Mouse (Mus musculus) embryonic facial prominence, embryonic 11.5 days (tissue): Measurements from ENCODE around the gene Depdc5. TPM values are rescaled to one million over a fixed set of nuclear protein-coding genes. Genes with fewer than 3 reads are reported as not detected.

Experiments
- ATAC-seq: fragments of 200-750 bp; cut with Nextera tagmentation; replicated peaks from 2 replicates; pipeline ENCODE4 v1.8.0; 2017; ENCODE audit warnings: low read depth; ENCODE audit not compliant: insufficient number of reproducible peaks, low FRiP score, low TSS enrichment
- DNase-seq: peaks from one replicate; pipeline ENCODE4 v3.0.0-alpha.2; 2015; ENCODE audit warnings: low spot score
- H3K27ac ChIP-seq: fragments of 300-500 bp; sonication (generic); replicated peaks from 2 replicates; pipeline ENCODE4 v1.5.1; 2014; ENCODE audit warnings: mild to moderate bottlenecking, low read depth, low read length, control low read depth
- H3K27me3 ChIP-seq: fragments of 300-500 bp; sonication (generic); 2 replicates; pipeline ENCODE4 v1.6.1; 2014; ENCODE audit warnings: mild to moderate bottlenecking, low read length, moderate library complexity, mixed read lengths; ENCODE audit not compliant: control insufficient read depth, insufficient read depth
- H3K36me3 ChIP-seq: fragments of 300-500 bp; sonication (generic); replicated peaks from 2 replicates; pipeline ENCODE4 v1.6.1; 2014; ENCODE audit warnings: low read depth, mild to moderate bottlenecking, low read length, moderate library complexity, mixed read lengths; ENCODE audit not compliant: control insufficient read depth, insufficient read depth
- H3K4me1 ChIP-seq: fragments of 300-500 bp; sonication (generic); 2 replicates; pipeline ENCODE4 v1.6.1; 2014; ENCODE audit warnings: low read length, mixed read lengths; ENCODE audit not compliant: control insufficient read depth, insufficient read depth
- H3K4me2 ChIP-seq: fragments of 300-500 bp; sonication (generic); 2 replicates; pipeline ENCODE4 v1.6.1; 2014; ENCODE audit warnings: low read depth, mild to moderate bottlenecking, control low read depth, low read length, moderate library complexity
- H3K4me3 ChIP-seq: fragments of 300-500 bp; sonication (generic); 2 replicates; pipeline ENCODE4 v1.5.1; 2014; ENCODE audit warnings: low read depth, low read length, control low read depth
- H3K9ac ChIP-seq: fragments of 300-500 bp; sonication (generic); replicated peaks from 2 replicates; pipeline ENCODE4 v1.6.1; 2014; ENCODE audit warnings: mild to moderate bottlenecking, control low read depth, low read length
- H3K9me3 ChIP-seq: fragments of 300-500 bp; sonication (generic); replicated peaks from 2 replicates; pipeline ENCODE4 v1.6.1; 2016; ENCODE audit warnings: mild to moderate bottlenecking, low read length, inconsistent platforms, mixed read lengths; ENCODE audit not compliant: control insufficient read depth
- WGBS: fragments of 180-500 bp; shearing (Covaris S2); extraction: QIAGEN DNeasy Blood & Tissue Kit; methylation state at CpG from one replicate; pipeline ENCODE4 v1.1.7; 2014; 5-methylcytosine and 5-hydroxymethylcytosine counted together
- polyA plus RNA-seq: library from polyadenylated mRNA; unstranded; fragments of >200 nt; fragmentation: Nextera tagmentation; extraction: Ambion mirVana; gene quantifications from 2 replicates; pipeline ENCODE4 v1.2.1, GENCODE M21; 2014

Gene Depdc5
- polyA plus RNA-seq, 1 experiment from 2014 or later = 29.3 TPM

DNA sequence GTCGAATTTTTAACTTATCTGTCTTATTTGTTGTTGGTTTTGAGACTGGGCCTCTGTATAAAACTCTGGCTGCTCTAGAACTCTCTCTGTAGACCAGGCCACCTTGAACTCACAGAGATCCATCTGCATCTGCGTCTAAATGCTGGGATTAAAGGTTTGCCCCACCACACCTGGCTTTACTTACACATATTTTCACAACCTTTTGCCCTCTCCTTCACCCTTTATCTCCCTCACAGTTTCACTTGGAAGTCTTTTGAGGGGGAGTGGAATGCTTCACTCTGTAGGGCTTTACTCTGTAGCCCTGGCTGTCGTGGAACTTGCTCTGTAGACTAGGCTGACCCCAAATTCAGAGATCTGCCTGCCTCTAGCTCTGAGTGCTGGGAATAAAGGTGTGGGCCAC is 98.1 kb downstream of the Depdc5 start:
- Histone ChIP-seq H3K27ac (no peak overlapping the region), H3K27me3 (no peaks in the 10 kb centered on the region), H3K4me1 (no peaks in the 10 kb centered on the region), H3K9ac (no peak overlapping the region), H3K4me2 (no peak overlapping the region), H3K36me3 (no peaks in the 10 kb centered on the region), H3K9me3 (no peaks in the 10 kb centered on the region), H3K4me3 (no peak overlapping the region)
- 62% methylated on average over 3 of the region's 3 CpGs for WGBS
- ATAC-seq (no peak), DNase-seq (no peak)

DNA sequence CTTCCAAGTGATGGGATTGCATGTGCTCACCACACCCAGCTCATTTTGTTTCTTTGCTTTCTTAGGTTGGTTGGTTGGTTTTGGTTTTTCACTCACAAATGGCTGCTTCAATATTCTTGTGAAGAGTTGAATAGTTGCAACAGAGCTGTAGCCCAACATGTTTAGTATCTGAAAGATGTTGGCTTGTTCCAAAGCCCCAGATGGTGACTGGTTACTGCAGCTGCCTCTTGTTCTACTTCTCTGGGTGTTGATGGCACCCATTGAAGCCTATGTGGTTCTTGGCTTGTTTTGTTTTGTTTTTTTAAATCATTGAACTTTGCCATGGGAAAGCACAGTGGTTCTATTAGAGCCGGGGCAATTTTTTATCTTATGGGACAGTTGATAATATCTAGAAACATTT is 99.1 kb downstream of the Depdc5 start:
- no peaks in the 10 kb centered on the region for H3K4me1 ChIP-seq
- no peaks in the 10 kb centered on the region for H3K9me3 ChIP-seq
- H3K9ac ChIP-seq = no peak overlapping the region
- no peaks in the 10 kb centered on the region for H3K27me3 ChIP-seq
- H3K4me3 ChIP-seq = no peak overlapping the region
- no peak for DNase-seq
- no peaks in the 10 kb centered on the region; the same call in none of the 2 replicates for H3K36me3 ChIP-seq
- no peak for ATAC-seq
- no peak overlapping the region for H3K4me2 ChIP-seq
- WGBS = 88% methylated on average over 1 of the region's 1 CpGs
- H3K27ac ChIP-seq = no peak overlapping the region

DNA sequence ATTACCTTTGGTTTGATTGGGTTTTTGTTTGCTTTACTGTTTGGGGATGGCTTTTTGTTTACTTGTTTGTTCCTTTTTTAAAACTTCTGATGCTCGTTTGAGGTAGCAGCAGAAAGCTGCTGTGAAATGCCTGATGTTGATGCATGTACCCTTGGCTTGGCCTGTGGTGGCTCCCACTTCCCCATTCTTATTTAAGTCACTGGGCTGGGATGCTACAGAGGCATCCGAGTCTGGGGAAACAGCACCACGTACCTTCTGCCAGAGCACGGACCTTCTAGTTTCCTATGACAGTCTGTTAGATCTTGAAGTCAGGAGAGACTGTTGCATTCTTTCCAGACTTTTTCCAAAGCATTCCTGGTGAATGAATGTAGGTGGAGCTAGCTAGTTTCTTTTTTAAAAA is 113.0 kb downstream of the Depdc5 start:
- no peaks in the 10 kb centered on the region for H3K4me1 ChIP-seq
- no peak overlapping the region for H3K4me2 ChIP-seq
- DNase-seq = no peak
- H3K27me3 ChIP-seq = no peaks in the 10 kb centered on the region
- H3K4me3 ChIP-seq = no peak overlapping the region
- H3K9ac ChIP-seq = no peak overlapping the region
- H3K36me3 ChIP-seq = peaks cover 4% of the 10 kb centered on the region; the same call in 1 of the 2 replicates
- H3K9me3 ChIP-seq = no peaks in the 10 kb centered on the region
- no peak for ATAC-seq
- no peak overlapping the region for H3K27ac ChIP-seq
- 81% methylated on average over 4 of the region's 4 CpGs for WGBS

DNA sequence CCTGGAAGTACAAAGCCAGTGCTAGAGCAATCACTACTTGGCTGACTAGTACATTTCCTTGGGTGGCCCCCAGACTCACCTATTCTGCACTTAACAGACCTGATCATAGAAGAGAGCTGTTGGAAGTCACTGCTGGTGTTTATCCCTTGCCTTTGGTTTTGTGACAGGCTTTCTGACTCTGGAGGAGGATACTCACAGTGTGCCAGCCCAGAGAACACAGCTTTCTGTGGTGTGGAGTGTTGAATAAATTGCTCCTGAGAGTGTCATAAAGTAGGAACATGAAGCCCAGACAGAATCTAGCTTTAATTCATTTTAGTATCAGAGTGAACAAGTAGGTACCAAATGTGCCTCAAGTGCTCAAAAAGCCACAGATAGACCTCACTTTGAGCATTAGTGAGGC is 113.7 kb downstream of the Depdc5 start:
- DNase-seq (no peak), ATAC-seq (no peak)
- H3K36me3 ChIP-seq = peaks cover 4% of the 10 kb centered on the region; the same call in 1 of the 2 replicates

DNA sequence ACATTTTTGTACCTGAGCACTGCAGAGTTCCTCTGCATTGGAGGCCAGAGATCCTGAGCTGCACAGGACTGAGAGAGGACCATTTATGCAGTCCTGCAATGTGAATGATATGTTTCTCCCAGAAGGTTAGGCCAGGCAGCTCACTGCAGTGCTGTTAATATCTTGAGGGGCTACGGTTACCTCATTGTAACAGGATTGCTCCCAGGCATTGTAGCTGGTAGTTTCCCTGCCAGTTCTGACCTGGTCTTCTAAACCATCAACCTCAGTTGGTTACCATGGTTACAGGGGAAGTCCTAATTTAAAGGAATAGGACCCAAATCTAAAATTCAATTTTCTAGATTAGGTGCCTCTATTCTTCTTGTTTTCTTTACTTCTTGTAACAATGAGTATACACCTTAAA is 121.9 kb downstream of the Depdc5 start:
- no peak overlapping the region for H3K4me3 ChIP-seq
- 72% methylated on average over 1 of the region's 1 CpGs for WGBS
- H3K27ac ChIP-seq = no peak overlapping the region
- ATAC-seq = no peak
- H3K4me1 ChIP-seq = no peaks in the 10 kb centered on the region
- no peak for DNase-seq
- H3K36me3 ChIP-seq = no peaks in the 10 kb centered on the region; the same call in none of the 2 replicates
- no peak overlapping the region for H3K4me2 ChIP-seq
- H3K9ac ChIP-seq = no peak overlapping the region
- no peaks in the 10 kb centered on the region for H3K9me3 ChIP-seq
- no peaks in the 10 kb centered on the region for H3K27me3 ChIP-seq

More for the DNA sequence above, 113.7 kb downstream of the Depdc5 start:
- no peak overlapping the region for H3K27ac ChIP-seq
- no peaks in the 10 kb centered on the region for H3K27me3 ChIP-seq
- H3K4me1 ChIP-seq = no peaks in the 10 kb centered on the region
- no peaks in the 10 kb centered on the region for H3K9me3 ChIP-seq
- no peak overlapping the region for H3K4me3 ChIP-seq
- H3K9ac ChIP-seq = no peak overlapping the region
- H3K4me2 ChIP-seq = no peak overlapping the region

DNA sequence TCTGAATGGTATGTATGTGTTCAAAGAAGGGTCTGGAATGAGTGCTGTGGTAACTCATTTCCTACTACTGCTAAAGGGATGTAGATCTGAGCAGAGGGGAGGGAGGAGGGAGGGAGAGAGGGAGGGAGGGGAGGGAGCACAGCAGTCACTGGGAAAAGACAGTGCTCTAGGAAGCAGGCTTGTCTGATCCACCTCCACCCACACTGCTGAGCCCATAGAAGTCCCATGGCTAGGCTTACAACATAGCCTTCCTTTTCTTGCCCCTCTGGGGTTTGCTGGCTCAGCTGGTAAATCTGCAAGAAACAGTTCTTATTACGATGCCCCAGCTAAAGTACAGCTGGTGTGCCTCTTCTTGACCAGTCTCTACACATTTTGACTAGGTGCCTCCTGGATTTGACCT is 124.4 kb downstream of the Depdc5 start:
- ATAC-seq = no peak
- Histone ChIP-seq H3K27me3 (no peaks in the 10 kb centered on the region), H3K4me3 (no peak overlapping the region), H3K4me2 (no peak overlapping the region), H3K27ac (no peak overlapping the region), H3K4me1 (no peaks in the 10 kb centered on the region), H3K9ac (no peak overlapping the region), H3K9me3 (no peaks in the 10 kb centered on the region), H3K36me3 (no peaks in the 10 kb centered on the region; the same call in none of the 2 replicates)
- DNase-seq = no peak
- 83% methylated on average over 1 of the region's 1 CpGs for WGBS

DNA sequence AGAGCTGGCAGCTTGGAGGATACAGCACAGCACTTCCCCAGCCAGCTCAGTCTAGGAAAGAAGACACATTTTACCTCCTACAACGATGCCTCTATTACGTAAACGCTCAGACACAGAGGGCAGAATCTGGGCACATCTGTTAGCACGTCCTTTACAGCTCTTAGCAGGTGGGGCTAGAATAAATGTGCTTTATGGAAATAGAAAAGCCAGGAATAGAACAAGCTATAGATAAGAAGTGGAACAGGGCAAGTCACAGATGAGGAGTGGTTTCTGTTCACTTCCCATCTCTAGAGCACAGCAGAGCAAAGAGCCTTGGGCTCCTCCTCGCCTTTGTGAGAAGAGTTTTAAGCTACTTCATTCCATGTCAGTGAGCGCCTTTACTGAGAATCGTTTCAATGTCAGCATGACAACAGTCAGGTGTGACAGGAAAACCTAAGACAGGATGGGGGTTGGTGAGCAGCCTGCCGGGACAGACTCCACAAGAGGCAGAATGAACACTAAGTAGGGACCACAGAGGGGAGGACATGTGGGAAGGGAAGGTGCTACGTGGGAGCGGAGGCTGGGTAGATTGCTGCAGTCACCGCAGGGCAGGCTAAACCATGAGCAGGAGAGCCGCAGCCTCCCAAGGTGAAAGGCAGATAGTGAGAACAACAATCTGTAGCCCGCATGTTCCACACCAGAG is 126.6 kb downstream of the Depdc5 start:
- Histone ChIP-seq H3K27me3 (no peaks in the 10 kb centered on the region), H3K9ac (no peak overlapping the region), H3K4me1 (no peaks in the 10 kb centered on the region), H3K36me3 (no peaks in the 10 kb centered on the region; the same call in 1 of the 2 replicates), H3K4me3 (no peak overlapping the region), H3K4me2 (no peak overlapping the region), H3K27ac (no peak overlapping the region), H3K9me3 (no peaks in the 10 kb centered on the region)
- WGBS = 84% methylated on average over 13 of the region's 13 CpGs
- ATAC-seq = no peak
- DNase-seq = no peak

DNA sequence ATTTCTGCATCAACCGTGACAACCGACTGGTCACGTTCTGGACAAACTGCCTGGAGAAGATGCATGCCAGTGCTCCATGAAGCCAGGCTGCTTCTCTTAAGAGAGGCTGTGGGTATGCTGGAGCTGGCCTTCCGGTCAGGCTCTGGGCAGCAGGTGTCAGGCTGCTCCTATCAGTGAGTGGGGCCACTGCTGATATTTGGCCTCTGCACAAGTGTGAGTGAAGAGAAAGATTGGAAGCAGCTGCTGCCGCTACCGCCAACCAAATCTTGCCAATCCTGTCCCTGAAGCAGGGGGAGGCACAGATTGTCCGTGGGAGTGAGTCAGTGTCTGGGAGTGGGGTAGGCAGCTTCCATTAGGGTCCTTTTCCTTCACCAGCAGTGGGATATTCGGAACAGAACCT is 127.7 kb downstream of the Depdc5 start:
- H3K4me2 ChIP-seq = no peak overlapping the region
- DNase-seq = no peak
- H3K9ac ChIP-seq = no peak overlapping the region
- H3K4me1 ChIP-seq = no peaks in the 10 kb centered on the region
- H3K4me3 ChIP-seq = no peak overlapping the region
- no peaks in the 10 kb centered on the region; the same call in 1 of the 2 replicates for H3K36me3 ChIP-seq
- 78% methylated on average over 8 of the region's 8 CpGs for WGBS
- ATAC-seq = no peak
- no peak overlapping the region for H3K27ac ChIP-seq
- H3K9me3 ChIP-seq = no peaks in the 10 kb centered on the region
- H3K27me3 ChIP-seq = no peaks in the 10 kb centered on the region
